ENCODE assay signal across 30 mouse cellular contexts in the genomic region with DNA sequence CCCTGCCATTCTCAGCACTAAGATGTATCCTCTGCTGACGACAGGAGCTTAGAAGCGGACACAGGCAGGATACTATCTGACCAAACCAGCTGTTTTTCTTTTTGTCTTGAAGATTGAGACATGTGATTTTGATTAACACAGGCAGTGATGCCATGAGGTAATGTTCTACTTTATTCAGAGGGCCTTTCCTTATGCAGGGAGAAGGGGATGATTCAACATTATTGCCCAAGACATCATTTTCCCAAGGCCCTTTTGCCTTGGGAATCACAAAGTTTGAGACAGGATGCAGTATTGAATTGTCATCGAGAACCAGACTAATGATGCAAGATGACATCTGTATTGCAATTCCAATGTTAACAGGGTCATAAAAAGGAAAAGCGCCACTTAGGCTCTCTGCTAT.
DNase-seq lines count a peak whose midpoint lies in the region; ATAC-seq lines count a peak whose summit lies in the region.
"Had no signal": no experiment of that assay in that cellular context is flagged by ENCODE, and none has a peak within 500 bp of the region (broad histone marks: within the 10 kb centered on the region; RNA-seq: fewer than 3 reads in every experiment).

No protein-coding gene starts in this region.

- H3K4me2 ChIP-seq in heart, embryonic 12.5 days: no peak overlapping the region
- H3K4me2 ChIP-seq: hindbrain, embryonic 15.5 days; limb, embryonic 12.5 days; liver, embryonic 15.5 days; lung, embryonic 15.5 days; midbrain, embryonic 11.5 days; neural tube, embryonic 12.5 days had no signal

- no peaks in the 10 kb centered on the region for H3K4me1 ChIP-seq in heart, embryonic 12.5 days (replicated peaks)
- H3K4me1 ChIP-seq in forebrain, embryonic 10.5 days: no peaks in the 10 kb centered on the region
- H3K4me1 ChIP-seq: heart, embryonic 10.5 days; hindbrain, embryonic 10.5 days; hindbrain, embryonic 15.5 days; limb, embryonic 12.5 days; liver, embryonic 15.5 days; lung, embryonic 15.5 days; neural tube, embryonic 12.5 days had no signal

- H3K9ac ChIP-seq in heart, embryonic 12.5 days: no peak overlapping the region
- H3K9ac ChIP-seq: forebrain, postnatal 0 days; hindbrain, embryonic 15.5 days; limb, embryonic 12.5 days; liver, embryonic 15.5 days; lung, embryonic 15.5 days; neural tube, embryonic 12.5 days had no signal

- intact Hi-C loops in gastrocnemius, postnatal 36 days (cut with DNase I): no loop called here

- no peaks in the 10 kb centered on the region for H3K27me3 ChIP-seq in heart, embryonic 12.5 days (replicated peaks)
- H3K27me3 ChIP-seq in forebrain, embryonic 10.5 days (ENCODE audit: poor library complexity, severe bottlenecking): no peaks in the 10 kb centered on the region
- H3K27me3 ChIP-seq: CH12.LX; hindbrain, embryonic 15.5 days; limb, embryonic 12.5 days; liver, embryonic 15.5 days; lung, embryonic 15.5 days; neural tube, embryonic 12.5 days had no signal

- no peak overlapping the region for H3K4me3 ChIP-seq in heart, embryonic 12.5 days
- H3K4me3 ChIP-seq in forebrain, embryonic 10.5 days: no peak overlapping the region
- H3K4me3 ChIP-seq: heart, embryonic 10.5 days; hindbrain, embryonic 10.5 days; hindbrain, embryonic 15.5 days; layer of hippocampus, adult 2 months; left cerebral cortex, adult 2 months; limb, embryonic 12.5 days; liver, embryonic 15.5 days; lung, embryonic 15.5 days; neural tube, embryonic 12.5 days had no signal

- no peak overlapping the region for H3K27ac ChIP-seq in heart, embryonic 12.5 days (ENCODE audit: poor library complexity, severe bottlenecking)
- H3K27ac ChIP-seq in forebrain, embryonic 10.5 days: no peak overlapping the region
- H3K27ac ChIP-seq: heart, embryonic 10.5 days; hindbrain, embryonic 10.5 days; hindbrain, embryonic 15.5 days; layer of hippocampus, adult 2 months; left cerebral cortex, adult 2 months; limb, embryonic 12.5 days; liver, embryonic 15.5 days; lung, embryonic 15.5 days; neural tube, embryonic 12.5 days had no signal

- no peaks in the 10 kb centered on the region for H3K36me3 ChIP-seq in heart, embryonic 12.5 days
- H3K36me3 ChIP-seq in forebrain, embryonic 10.5 days (replicated peaks): no peaks in the 10 kb centered on the region
- H3K36me3 ChIP-seq: heart, embryonic 10.5 days; hindbrain, embryonic 10.5 days; hindbrain, embryonic 15.5 days; limb, embryonic 12.5 days; liver, embryonic 15.5 days; lung, embryonic 15.5 days; neural tube, embryonic 12.5 days had no signal

- no peak for ATAC-seq in heart, embryonic 12.5 days (ENCODE audit: insufficient number of reproducible peaks, low FRiP score)
- ATAC-seq: forebrain, postnatal 0 days; midbrain, embryonic 16.5 days had no signal

- WGBS in heart, embryonic 12.5 days: 63% methylated on average over 4 of the region's 4 CpGs
- WGBS in forebrain, embryonic 10.5 days: 71% methylated on average over 4 of the region's 4 CpGs

- H3K9me3 ChIP-seq in heart, embryonic 12.5 days (replicated peaks): no peaks in the 10 kb centered on the region
- no peaks in the 10 kb centered on the region for H3K9me3 ChIP-seq in forebrain, embryonic 10.5 days
- H3K9me3 ChIP-seq: heart, embryonic 10.5 days; hindbrain, embryonic 10.5 days; hindbrain, embryonic 15.5 days; limb, embryonic 12.5 days; liver, embryonic 15.5 days; lung, embryonic 15.5 days; neural tube, embryonic 12.5 days had no signal

- DNase-seq in gastrocnemius, adult 18-20 months (ENCODE audit: low spot score): peak; percentile 22
- DNase-seq in gastrocnemius, postnatal 36 days: no peak
- DNase-seq in heart, adult 9 months (ENCODE audit: low spot score in 2 of 2): peak; percentile 19 to 31
- DNase-seq in adipocyte (ENCODE audit: low spot score): peak; percentile 35
- no peak for DNase-seq in forebrain, embryonic 10.5 days (ENCODE audit: extremely low spot score, low spot score)
- DNase-seq in right cerebral cortex, adult 18-20 months: no peak
- DNase-seq: adrenal gland, postnatal 25 days; B cell, adult 2 months; cerebellum, adult 11-12 months; cerebellum, adult 9-11 months; forebrain, postnatal 0 days; gastrocnemius, postnatal 25 days; kidney, adult 18-20 months; kidney, postnatal 36 days; lung, postnatal 36 days; right cerebral cortex, postnatal 14 days; thymus, postnatal 14 days had no signal

Comparison
In these comparisons a context has a peak if more than half of its experiments do, and no peak if none do; other contexts are left out.
1. DNase-seq: peak in gastrocnemius, adult 18-20 months (single experiment), heart, adult 9 months (2 of 2) and adipocyte (single experiment); none in gastrocnemius, postnatal 36 days (0 of 2), forebrain, embryonic 10.5 days (single experiment) and right cerebral cortex, adult 18-20 months (single experiment).